Comparison of ENCODE assay signal across 11 mouse cellular contexts in genomic region chr7:37972571-37972970, GRCm38 (mm10). TPM values are rescaled to one million over a fixed set of nuclear protein-coding genes. Genes with fewer than 3 reads are reported as not detected.
A peak's percentile ranks its signal among the peaks of the same experiment; 100 is the strongest.
DNase-seq lines count a peak whose midpoint lies in the region; ATAC-seq and TF ChIP-seq lines count a peak whose summit lies in the region.
"Had no signal": no experiment of that assay in that cellular context is flagged by ENCODE, and none has a peak within 500 bp of the region (broad histone marks: within the 10 kb centered on the region; RNA-seq: fewer than 3 reads in every experiment).

No protein-coding gene starts in this region.

- H3K4me2 ChIP-seq in hindbrain, embryonic 11.5 days (replicated peaks; ENCODE audit: low read depth, low read length): no peak overlapping the region
- no peak overlapping the region for H3K4me2 ChIP-seq in hindbrain, embryonic 16.5 days (ENCODE audit: low read length)

- no peaks in the 10 kb centered on the region for H3K27me3 ChIP-seq in hindbrain, embryonic 11.5 days (ENCODE audit: control insufficient read depth, insufficient read depth, low read length)
- no peaks in the 10 kb centered on the region for H3K27me3 ChIP-seq in hindbrain, embryonic 16.5 days (replicated peaks; ENCODE audit: control insufficient read depth, insufficient read depth, low read length)
- H3K27me3 ChIP-seq in thymus, adult 2 months (ENCODE audit: control insufficient read depth, insufficient read depth, low read length): no peaks in the 10 kb centered on the region
- H3K27me3 ChIP-seq in small intestine, adult 2 months (ENCODE audit: control insufficient read depth, insufficient read depth, low read length): no peaks in the 10 kb centered on the region

- H3K9ac ChIP-seq in hindbrain, embryonic 11.5 days (ENCODE audit: low read depth, low read length): no peak overlapping the region
- H3K9ac ChIP-seq in hindbrain, embryonic 16.5 days (ENCODE audit: low read depth, low read length): no peak overlapping the region

- H3K27ac ChIP-seq in hindbrain, embryonic 11.5 days (ENCODE audit: low read depth, low read length): no peak overlapping the region
- H3K27ac ChIP-seq in hindbrain, embryonic 16.5 days (ENCODE audit: low read depth, low read length): no peak overlapping the region
- H3K27ac ChIP-seq in thymus, adult 2 months (ENCODE audit: control insufficient read depth, insufficient read depth, low read length): no peak overlapping the region
- H3K27ac ChIP-seq in small intestine, adult 2 months (ENCODE audit: insufficient read depth, low read depth, low read length): peak overlapping the region; percentile 89

- H3K36me3 ChIP-seq in hindbrain, embryonic 11.5 days (ENCODE audit: control insufficient read depth, insufficient read depth, low read length): no peaks in the 10 kb centered on the region
- H3K36me3 ChIP-seq in hindbrain, embryonic 16.5 days (ENCODE audit: control insufficient read depth, insufficient read depth, low read length): no peaks in the 10 kb centered on the region
- H3K36me3 ChIP-seq in thymus, adult 2 months (ENCODE audit: control insufficient read depth, insufficient read depth, low read length): peaks cover under 1% of the 10 kb centered on the region; the same call in 1 of the 2 replicates
- peaks cover 10% of the 10 kb centered on the region; the same call in 1 of the 2 replicates for H3K36me3 ChIP-seq in small intestine, adult 2 months (ENCODE audit: control insufficient read depth, insufficient read depth, low read length)

- no peak for TF ChIP-seq CTCF in thymus, adult 2 months (IDR thresholded peaks at IDR 0.05; ENCODE audit: borderline replicate concordance, control insufficient read depth, extremely low read depth, insufficient read depth, low read length, poor library complexity)
- no peak for TF ChIP-seq CTCF in small intestine, adult 2 months (IDR thresholded peaks at IDR 0.05; ENCODE audit: extremely low read depth, insufficient read length, insufficient replicate concordance, low read depth, low read length)

- no peak for ATAC-seq in hindbrain, embryonic 11.5 days (ENCODE audit: low FRiP score)
- no peak for ATAC-seq in hindbrain, embryonic 16.5 days
- ATAC-seq in erythroblast, adult 5-6 weeks (replicated peaks; ENCODE audit: low FRiP score, poor library complexity, severe bottlenecking): no peak

- WGBS in hindbrain, embryonic 11.5 days: 74% methylated on average over 9 of the region's 9 CpGs
- WGBS in hindbrain, embryonic 16.5 days: 59% methylated on average over 9 of the region's 9 CpGs
- 91% methylated on average over 9 of the region's 9 CpGs for WGBS in thymus, adult 2 months
- 68% methylated on average over 9 of the region's 9 CpGs for WGBS in small intestine, adult 2 months

- H3K4me1 ChIP-seq in hindbrain, embryonic 11.5 days (replicated peaks; ENCODE audit: control insufficient read depth, insufficient read depth, low read length): 0 out of 2 replicates have a peak, but pooled peaks cover 2% of the 10 kb centered on the region
- H3K4me1 ChIP-seq in hindbrain, embryonic 16.5 days (ENCODE audit: control insufficient read depth, insufficient read depth, low read depth, low read length): peaks cover 5% of the 10 kb centered on the region; the same call in 1 of the 2 replicates
- H3K4me1 ChIP-seq in thymus, adult 2 months (replicated peaks; ENCODE audit: control insufficient read depth, insufficient read depth, low read length): peaks cover 14% of the 10 kb centered on the region
- H3K4me1 ChIP-seq in small intestine, adult 2 months (ENCODE audit: control insufficient read depth, insufficient read depth, insufficient read length, low read length): peaks cover 2% of the 10 kb centered on the region; the same call in 1 of the 2 replicates

- H3K9me3 ChIP-seq in hindbrain, embryonic 11.5 days (ENCODE audit: control insufficient read depth, low read length): no peaks in the 10 kb centered on the region
- no peaks in the 10 kb centered on the region; the same call in 1 of the 2 replicates for H3K9me3 ChIP-seq in hindbrain, embryonic 16.5 days (ENCODE audit: control insufficient read depth, low read length)

- DNase-seq in hindbrain, embryonic 11.5 days (ENCODE audit: low spot score): peak; percentile 44
- DNase-seq in thymus, postnatal 25 days: peak; percentile 34
- no peak for DNase-seq in thymus, adult 2 months
- DNase-seq in embryo, embryonic 11 days: peak; percentile 63
- DNase-seq in gastrocnemius, postnatal 4 days (ENCODE audit: low spot score in 2 of 2): no peak
- DNase-seq: cerebellum, adult 8-10 months; gastrocnemius, postnatal 10 days; kidney, adult 11 months had no signal

- no peak overlapping the region for H3K4me3 ChIP-seq in hindbrain, embryonic 11.5 days (ENCODE audit: low read depth, low read length)
- H3K4me3 ChIP-seq in hindbrain, embryonic 16.5 days (ENCODE audit: low read length): no peak overlapping the region
- H3K4me3 ChIP-seq in thymus, adult 2 months (ENCODE audit: control insufficient read depth, insufficient read depth, low read length): no peak overlapping the region
- no peak overlapping the region for H3K4me3 ChIP-seq in small intestine, adult 2 months (ENCODE audit: low read depth, low read length)

- TF ChIP-seq POLR2A in thymus, adult 2 months (IDR thresholded peaks at IDR 0.05; ENCODE audit: control insufficient read depth, extremely low read depth, insufficient read depth, low read length, poor library complexity): no peak
- TF ChIP-seq POLR2A in small intestine, adult 2 months (IDR thresholded peaks at IDR 0.05; ENCODE audit: low read depth, low read length): no peak

RNA-seq across cellular contexts. Expression of gene Uri1, which starts 50.8 kb away (rescaled TPM):
- polyA plus RNA-seq in hindbrain, embryonic 11.5 days (2014; fragmentation: Nextera tagmentation; extraction: Ambion mirVana): 34.7 and 40.2 TPM in 2 replicates
- polyA plus RNA-seq in hindbrain, embryonic 16.5 days (2015; fragmentation: Nextera tagmentation; extraction: Ambion mirVana): 31.5 and 35.3 TPM in 2 replicates
- polyA plus RNA-seq in thymus, adult 2 months (2012; rRNA removed): 10.3 and 11.4 TPM in 2 replicates
- 1.9 and 3.8 TPM in 2 replicates for polyA plus RNA-seq in small intestine, adult 2 months (2012; rRNA removed)
- total RNA-seq in gastrocnemius, postnatal 4 days (2021): 10 to 100 TPM; 40.4 to 49.5 TPM
- total RNA-seq in erythroblast, adult 5-6 weeks (2015; ENCODE audit: low replicate concordance): 16.9 and 51.9 TPM in 2 replicates
- 7.2 and 22.3 TPM in 2 replicates for total RNA-seq in erythroblast, adult 5-6 weeks (2017; ENCODE audit: low replicate concordance)

Comparison
In these comparisons a context has a peak if more than half of its experiments do, and no peak if none do; other contexts are left out.
1. DNase-seq: peak in hindbrain, embryonic 11.5 days (single experiment), thymus, postnatal 25 days (single experiment) and embryo, embryonic 11 days (single experiment); none in thymus, adult 2 months (single experiment) and gastrocnemius, postnatal 4 days (0 of 2).